Mouse (Mus musculus) layer of hippocampus, postnatal 36 days (tissue): ENCODE data around the gene Smg1. TPM values are rescaled to one million over a fixed set of nuclear protein-coding genes. Genes with fewer than 3 reads are reported as not detected.

Experiments
- DNase-seq, 2 experiments: peaks; one replicate each; pipeline ENCODE4 v3.0.0; 2022
- total RNA-seq, 2 experiments: library from RNA; stranded (reverse); gene quantifications; 2 replicates each; pipeline ENCODE4 v1.2.3; 2021

Gene Smg1
- total RNA-seq, 2 experiments from 2014 or later = 84.4 to 91.5 TPM

- no peak for DNase-seq
These were observed 108.3 kb downstream of the Smg1 start for GRCm38 (mm10) chr7:118135128-118135527.

- DNase-seq = peak; percentile 97
These were observed 113.9 kb downstream of the Smg1 start, which contains the start of gene Arl6ip1 for GRCm38 (mm10) chr7:118129430-118130041. Arl6ip1 (minus strand) TSS chr7:118129662.

- peak in 1 of 2 experiments; percentile 31 for DNase-seq
These were observed 114.5 kb downstream of the Smg1 start for GRCm38 (mm10) chr7:118128925-118129429.

GRCm38 (mm10) chr7:118126219-118126875, 117.1 kb downstream of the Smg1 start:
- no peak for DNase-seq

- DNase-seq = no peak
These were observed 117.7 kb downstream of the Smg1 start for GRCm38 (mm10) chr7:118125736-118126135.

GRCm38 (mm10) chr7:118123512-118124411, 119.7 kb downstream of the Smg1 start:
- DNase-seq = no peak

GRCm38 (mm10) chr7:118122235-118122634, 121.2 kb downstream of the Smg1 start:
- no peak for DNase-seq

- DNase-seq = no peak
These were observed 122.8 kb downstream of the Smg1 start for GRCm38 (mm10) chr7:118120654-118121053.

GRCm38 (mm10) chr7:118119946-118120345, 123.5 kb downstream of the Smg1 start:
- DNase-seq = no peak

GRCm38 (mm10) chr7:118119142-118119541, 124.3 kb downstream of the Smg1 start:
- no peak for DNase-seq

GRCm38 (mm10) chr7:118118426-118118825, 125.0 kb downstream of the Smg1 start:
- no peak for DNase-seq

GRCm38 (mm10) chr7:118117539-118118210, 125.8 kb downstream of the Smg1 start:
- DNase-seq = no peak

- DNase-seq = no peak
These were observed 126.5 kb downstream of the Smg1 start for GRCm38 (mm10) chr7:118116787-118117538.

- DNase-seq = peak; percentile 90 to 95
These were observed 127.4 kb downstream of the Smg1 start, which contains the start of gene Rps15a for GRCm38 (mm10) chr7:118115877-118116568. Rps15a (minus strand) TSS chr7:118116188.

- DNase-seq = no peak
These were observed 128.0 kb downstream of the Smg1 start for GRCm38 (mm10) chr7:118115533-118115876.

GRCm38 (mm10) chr7:118113541-118114297, 129.8 kb downstream of the Smg1 start:
- DNase-seq = no peak

GRCm38 (mm10) chr7:118111128-118111527, 132.3 kb downstream of the Smg1 start:
- no peak for DNase-seq

GRCm38 (mm10) chr7:118107671-118108070, 135.8 kb downstream of the Smg1 start:
- no peak for DNase-seq

GRCm38 (mm10) chr7:118104458-118105052, 138.9 kb downstream of the Smg1 start:
- DNase-seq = no peak
